Mouse (Mus musculus) intestine, embryonic 16.5 days (tissue): ENCODE measurements around the gene Slc25a30. TPM values are rescaled to one million over a fixed set of nuclear protein-coding genes. Genes with fewer than 3 reads are reported as not detected.

ENCODE experiments used
- ATAC-seq: fragments of 200-750 bp; cut with Nextera tagmentation; 2 replicates; pipeline ENCODE4 v1.8.0; 2017; ENCODE audit warnings: moderate TSS enrichment, moderate library complexity
- H3K27ac ChIP-seq: fragments of 300-500 bp; sonication (generic); 2 replicates; pipeline ENCODE4 v1.5.1; 2014; ENCODE audit warnings: mild to moderate bottlenecking, low read length
- H3K27me3 ChIP-seq: fragments of 300-500 bp; sonication (generic); replicated peaks from 2 replicates; pipeline ENCODE4 v1.6.1; 2014; ENCODE audit warnings: low read length, control low read depth, mixed read lengths; ENCODE audit not compliant: control insufficient read depth, insufficient read depth
- H3K36me3 ChIP-seq: fragments of 300-500 bp; sonication (generic); 2 replicates; pipeline ENCODE4 v1.6.1; 2014; ENCODE audit warnings: low read length, control low read depth; ENCODE audit not compliant: control insufficient read depth, insufficient read depth
- H3K4me1 ChIP-seq: fragments of 300-500 bp; sonication (generic); 2 replicates; pipeline ENCODE4 v1.6.1; 2014; ENCODE audit warnings: low read length, control low read depth, mixed read lengths; ENCODE audit not compliant: control insufficient read depth, insufficient read depth
- H3K4me2 ChIP-seq: fragments of 300-500 bp; sonication (generic); 2 replicates; pipeline ENCODE4 v1.6.1; 2014; ENCODE audit warnings: low read depth, low read length, control low read depth
- H3K4me3 ChIP-seq: fragments of 300-500 bp; sonication (generic); 2 replicates; pipeline ENCODE4 v1.5.1; 2014; ENCODE audit warnings: mild to moderate bottlenecking, low read length
- H3K9ac ChIP-seq: fragments of 300-500 bp; sonication (generic); 2 replicates; pipeline ENCODE4 v1.6.1; 2014; ENCODE audit warnings: low read depth, low read length
- H3K9me3 ChIP-seq: fragments of 300-500 bp; sonication (generic); 2 replicates; pipeline ENCODE4 v1.6.1; 2016; ENCODE audit warnings: low read length, control low read depth; ENCODE audit not compliant: control insufficient read depth
- WGBS: fragments of 180-500 bp; shearing (Covaris S2); extraction: QIAGEN DNeasy Blood & Tissue Kit; methylation state at CpG from one replicate; pipeline ENCODE4 v1.1.7; 2014; 5-methylcytosine and 5-hydroxymethylcytosine counted together
- polyA plus RNA-seq: library from polyadenylated mRNA; unstranded; fragments of >200 nt; fragmentation: Nextera tagmentation; extraction: Ambion mirVana; gene quantifications from 2 replicates; pipeline ENCODE4 v1.2.1, GENCODE M21; 2015

Slc25a30 gene
- polyA plus RNA-seq, 1 experiment from 2014 or later: 2.1 TPM

GRCm38 (mm10) chr14:75828866-75829806 lies 42.3 kb upstream of the Slc25a30 start:
- Histone ChIP-seq H3K27ac (no peak overlapping the region), H3K4me2 (peak overlapping the region; percentile 63), H3K27me3 (no peaks in the 10 kb centered on the region), H3K36me3 (no peaks in the 10 kb centered on the region), H3K4me1 (peaks cover 16% of the 10 kb centered on the region), H3K9me3 (no peaks in the 10 kb centered on the region), H3K4me3 (peak overlapping the region; percentile 33), H3K9ac (peak overlapping the region; percentile 42; the same call in 1 of the 2 replicates)
- WGBS: 8% methylated on average over 32 of the region's 32 CpGs
- no peak for ATAC-seq

- H3K9ac ChIP-seq: no peak overlapping the region
- no peaks in the 10 kb centered on the region for H3K36me3 ChIP-seq
- ATAC-seq: no peak
- H3K4me3 ChIP-seq: no peak overlapping the region
- peaks cover 12% of the 10 kb centered on the region for H3K4me1 ChIP-seq
- H3K4me2 ChIP-seq: no peak overlapping the region
- 48% methylated on average over 11 of the region's 11 CpGs for WGBS
- H3K27me3 ChIP-seq: no peaks in the 10 kb centered on the region
- no peak overlapping the region for H3K27ac ChIP-seq
- no peaks in the 10 kb centered on the region for H3K9me3 ChIP-seq
Measured at GRCm38 (mm10) chr14:75828221-75828620, 41.4 kb upstream of the Slc25a30 start.

- Histone ChIP-seq H3K27ac (no peak overlapping the region), H3K9ac (no peak overlapping the region), H3K4me3 (no peak overlapping the region), H3K27me3 (no peaks in the 10 kb centered on the region), H3K9me3 (no peaks in the 10 kb centered on the region), H3K4me2 (no peak overlapping the region), H3K4me1 (peaks cover 7% of the 10 kb centered on the region), H3K36me3 (no peaks in the 10 kb centered on the region)
- no peak for ATAC-seq
- 56% methylated on average over 3 of the region's 3 CpGs for WGBS
Measured at GRCm38 (mm10) chr14:75826851-75827410, 40.1 kb upstream of the Slc25a30 start.

GRCm38 (mm10) chr14:75820007-75820406 lies 33.2 kb upstream of the Slc25a30 start:
- Histone ChIP-seq H3K36me3 (no peaks in the 10 kb centered on the region), H3K4me2 (no peak overlapping the region), H3K9me3 (no peaks in the 10 kb centered on the region), H3K4me3 (no peak overlapping the region), H3K27ac (no peak overlapping the region), H3K27me3 (no peaks in the 10 kb centered on the region), H3K4me1 (no peaks in the 10 kb centered on the region), H3K9ac (no peak overlapping the region)
- no peak for ATAC-seq
- WGBS: 81% methylated on average over 5 of the region's 5 CpGs

- ATAC-seq: no peak
- H3K36me3 ChIP-seq: no peaks in the 10 kb centered on the region
- no peak overlapping the region for H3K27ac ChIP-seq
- H3K27me3 ChIP-seq: no peaks in the 10 kb centered on the region
- no peaks in the 10 kb centered on the region for H3K4me1 ChIP-seq
- no peak overlapping the region for H3K4me2 ChIP-seq
- WGBS: 83% methylated on average over 2 of the region's 2 CpGs
- H3K9ac ChIP-seq: no peak overlapping the region
- H3K4me3 ChIP-seq: no peak overlapping the region
- no peaks in the 10 kb centered on the region for H3K9me3 ChIP-seq
Measured at GRCm38 (mm10) chr14:75819341-75819740, 32.5 kb upstream of the Slc25a30 start.

GRCm38 (mm10) chr14:75818528-75818927 lies 31.7 kb upstream of the Slc25a30 start:
- 80% methylated on average over 2 of the region's 2 CpGs for WGBS
- H3K4me2 ChIP-seq: no peak overlapping the region

GRCm38 (mm10) chr14:75809931-75810330 lies 23.1 kb upstream of the Slc25a30 start:
- Histone ChIP-seq H3K27me3 (no peaks in the 10 kb centered on the region), H3K27ac (no peak overlapping the region), H3K36me3 (no peaks in the 10 kb centered on the region), H3K4me2 (no peak overlapping the region), H3K9ac (no peak overlapping the region), H3K4me3 (no peak overlapping the region), H3K9me3 (no peaks in the 10 kb centered on the region), H3K4me1 (no peaks in the 10 kb centered on the region)
- WGBS: 82% methylated on average over 6 of the region's 6 CpGs
- no peak for ATAC-seq

More at GRCm38 (mm10) chr14:75818528-75818927, 31.7 kb upstream of the Slc25a30 start:
- no peak for ATAC-seq
- H3K4me1 ChIP-seq: no peaks in the 10 kb centered on the region
- H3K27ac ChIP-seq: no peak overlapping the region
- H3K9me3 ChIP-seq: no peaks in the 10 kb centered on the region
- H3K4me3 ChIP-seq: no peak overlapping the region
- no peaks in the 10 kb centered on the region for H3K36me3 ChIP-seq
- no peak overlapping the region for H3K9ac ChIP-seq
- no peaks in the 10 kb centered on the region for H3K27me3 ChIP-seq

GRCm38 (mm10) chr14:75807800-75808199 lies 21.0 kb upstream of the Slc25a30 start:
- no peak overlapping the region for H3K4me2 ChIP-seq
- H3K9me3 ChIP-seq: no peaks in the 10 kb centered on the region
- H3K27me3 ChIP-seq: no peaks in the 10 kb centered on the region
- H3K9ac ChIP-seq: no peak overlapping the region
- no peaks in the 10 kb centered on the region for H3K36me3 ChIP-seq
- WGBS: 73% methylated on average over 8 of the region's 8 CpGs
- no peak overlapping the region for H3K4me3 ChIP-seq
- no peak overlapping the region for H3K27ac ChIP-seq
- no peaks in the 10 kb centered on the region for H3K4me1 ChIP-seq
- ATAC-seq: peak; percentile 31; the same call in 1 of the 2 replicates

GRCm38 (mm10) chr14:75797769-75798386 lies 11.0 kb upstream of the Slc25a30 start:
- no peak overlapping the region for H3K4me2 ChIP-seq
- no peak for ATAC-seq
- H3K27me3 ChIP-seq: no peaks in the 10 kb centered on the region
- WGBS: 38% methylated on average over 5 of the region's 5 CpGs
- H3K27ac ChIP-seq: no peak overlapping the region
- H3K4me1 ChIP-seq: no peaks in the 10 kb centered on the region
- H3K9me3 ChIP-seq: no peaks in the 10 kb centered on the region
- H3K4me3 ChIP-seq: no peak overlapping the region
- no peaks in the 10 kb centered on the region for H3K36me3 ChIP-seq
- no peak overlapping the region for H3K9ac ChIP-seq
